Mouse (Mus musculus): Measurements from ENCODE around the gene Tlk2.

- TF ChIP-seq POLR2A (IDR thresholded peaks at IDR 0.05; ENCODE audit: insufficient read depth, low read depth, low read length) (no peak), CTCF (IDR thresholded peaks at IDR 0.05; ENCODE audit: insufficient read depth, low read depth, low read length) (no peak)
Observed at GRCm38 (mm10) chr11:105240991-105241390, 62.4 kb downstream of the Tlk2 start.

Measured in olfactory bulb, adult 2 months (tissue).